Mouse (Mus musculus) ovary, postnatal 14 days (tissue): ENCODE data around the gene Dgki.

ENCODE experiments used
- DNase-seq: peaks from one replicate; pipeline ENCODE4 v3.0.0; 2022; ENCODE audit warnings: low spot score

Gene Dgki

DNA sequence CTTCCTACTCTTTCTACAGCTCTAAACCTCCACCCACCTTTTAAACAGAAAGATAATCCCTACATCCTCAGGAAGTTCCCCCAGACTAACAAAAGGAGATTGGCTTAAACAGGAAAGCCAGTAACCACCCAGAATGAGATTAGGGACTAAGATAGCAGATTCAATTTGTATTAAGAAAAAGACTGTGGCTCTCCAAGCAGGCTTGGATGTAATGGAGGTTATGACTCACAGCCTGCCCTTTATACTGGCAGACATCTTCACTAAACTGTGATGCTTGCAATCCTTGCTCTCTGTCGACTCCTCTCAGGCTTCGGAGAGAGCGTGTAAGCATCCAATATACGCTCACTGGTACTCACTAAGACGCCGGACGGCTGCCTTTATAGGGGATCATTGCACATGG lies 236.7 kb downstream of the Dgki start:
- no peak for DNase-seq

DNA sequence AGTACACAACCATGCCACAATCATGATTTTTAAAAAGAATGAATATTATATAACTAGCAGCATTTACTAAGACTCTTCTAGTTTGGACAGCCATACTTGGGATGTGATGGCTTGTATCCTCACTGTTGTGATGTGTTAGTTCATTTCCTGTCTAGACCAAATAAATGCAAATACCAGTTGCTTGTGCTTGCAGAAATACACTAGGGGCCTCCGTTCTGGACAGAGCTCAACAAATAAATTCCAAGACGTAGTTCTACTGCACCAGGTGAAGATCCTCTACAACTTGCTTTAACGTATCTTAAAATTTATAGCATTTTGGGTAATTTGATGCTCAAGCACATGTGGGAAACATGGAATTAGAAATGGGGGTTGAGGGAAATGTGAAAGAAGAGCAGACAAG lies 239.9 kb downstream of the Dgki start:
- no peak for DNase-seq

DNA sequence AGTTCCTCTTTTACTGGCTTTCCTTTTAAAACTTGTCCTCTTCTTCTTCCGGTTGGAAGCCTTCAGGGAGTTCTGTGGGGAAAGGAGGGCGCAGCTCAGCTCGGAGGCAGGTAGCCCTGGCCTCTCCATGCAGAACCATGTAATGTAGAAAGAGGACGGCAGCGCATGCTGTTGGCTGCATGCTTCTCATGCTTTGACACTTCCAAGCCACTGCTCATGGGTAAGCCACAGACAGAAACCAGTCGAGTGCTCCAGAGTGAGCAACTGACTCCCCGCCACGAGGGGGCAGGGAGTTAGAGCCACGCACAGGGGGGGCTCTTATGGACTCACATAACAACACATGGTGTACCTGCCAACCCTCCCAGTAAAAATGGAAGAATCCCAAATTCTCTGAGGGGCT lies 242.0 kb downstream of the Dgki start:
- DNase-seq: no peak

DNA sequence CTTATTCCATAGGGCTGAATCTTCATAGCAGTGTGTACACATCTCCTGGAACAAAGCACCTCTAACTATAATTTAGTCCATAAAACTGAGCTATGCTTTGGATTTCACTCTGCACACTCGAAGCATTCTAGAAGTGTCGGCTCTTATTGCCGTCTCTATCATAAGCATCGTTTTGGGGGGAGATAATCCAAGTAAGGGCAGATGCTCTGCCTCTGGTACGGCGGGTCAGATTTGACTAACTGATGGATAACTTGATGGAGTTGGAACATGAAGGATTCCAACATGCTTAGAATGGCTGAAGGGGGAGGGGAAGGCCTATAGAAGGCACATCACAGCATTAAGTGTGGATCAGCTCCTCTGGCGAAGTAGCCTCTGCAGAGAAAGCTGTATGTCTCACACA lies 242.4 kb downstream of the Dgki start:
- no peak for DNase-seq

DNA sequence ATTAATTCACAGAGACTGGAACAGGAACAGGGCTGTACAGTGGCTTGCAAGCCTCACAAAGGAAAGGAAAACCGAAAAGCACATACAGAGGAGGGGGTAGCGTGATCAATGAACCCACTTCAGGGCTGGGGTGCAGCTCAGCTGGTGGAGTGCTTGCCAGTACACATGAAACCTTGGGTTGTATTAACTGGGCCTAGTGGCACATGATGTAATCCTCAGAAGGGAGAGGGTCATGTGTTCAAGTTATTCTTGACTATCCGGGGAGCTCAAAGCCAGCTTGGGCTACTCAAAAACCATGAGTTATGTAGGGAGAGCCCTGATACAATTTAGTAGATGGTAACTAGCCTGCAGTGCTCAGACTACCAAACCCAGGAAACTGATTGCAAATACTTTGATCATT lies 244.3 kb downstream of the Dgki start:
- no peak for DNase-seq

DNA sequence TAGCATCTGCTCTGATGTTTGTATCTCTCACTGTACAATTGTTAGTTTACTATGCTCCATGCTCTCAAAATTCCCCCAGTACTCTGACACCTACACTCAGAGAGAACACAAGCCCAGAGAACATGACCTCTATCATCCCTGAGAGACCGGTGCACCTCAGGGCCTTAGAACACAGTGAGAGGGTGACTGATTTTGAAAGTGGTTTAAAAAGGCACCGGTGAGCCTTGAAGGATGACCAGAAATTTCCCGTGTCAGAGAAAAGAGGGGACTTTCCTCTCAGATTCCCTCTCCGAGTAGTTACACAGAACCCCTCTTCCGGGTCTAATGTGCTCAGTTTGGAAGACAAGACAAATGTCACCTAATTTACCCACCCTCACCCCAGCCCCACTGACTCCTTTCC lies 244.9 kb downstream of the Dgki start:
- no peak for DNase-seq

DNA sequence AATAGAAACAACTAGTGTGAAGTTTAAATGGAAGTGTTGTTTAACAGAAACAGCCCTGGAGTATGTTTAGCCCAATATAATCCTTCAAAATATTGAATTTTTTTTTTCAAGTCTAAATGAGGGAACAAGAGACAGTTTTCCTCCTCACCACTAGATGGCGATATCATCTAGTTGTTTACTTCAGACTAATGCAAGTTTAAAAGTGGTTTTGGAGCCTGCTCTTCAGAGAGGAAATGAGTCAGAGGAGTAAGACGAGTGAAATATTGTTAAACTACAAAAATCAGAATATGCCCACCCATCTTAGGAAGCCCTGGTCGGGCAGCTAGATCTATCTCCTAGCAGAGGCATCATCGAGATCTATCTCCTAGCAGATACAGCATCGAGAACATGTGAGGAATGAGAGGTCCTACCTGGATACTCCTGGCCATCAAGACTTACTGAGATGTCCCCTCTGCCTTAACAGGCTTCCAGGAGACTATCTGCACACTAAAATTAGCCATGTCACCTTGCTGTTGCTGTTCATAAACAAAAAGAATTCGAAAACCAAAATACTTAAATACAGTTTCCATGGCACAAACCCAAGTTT lies 245.5 kb downstream of the Dgki start:
- DNase-seq: no peak

DNA sequence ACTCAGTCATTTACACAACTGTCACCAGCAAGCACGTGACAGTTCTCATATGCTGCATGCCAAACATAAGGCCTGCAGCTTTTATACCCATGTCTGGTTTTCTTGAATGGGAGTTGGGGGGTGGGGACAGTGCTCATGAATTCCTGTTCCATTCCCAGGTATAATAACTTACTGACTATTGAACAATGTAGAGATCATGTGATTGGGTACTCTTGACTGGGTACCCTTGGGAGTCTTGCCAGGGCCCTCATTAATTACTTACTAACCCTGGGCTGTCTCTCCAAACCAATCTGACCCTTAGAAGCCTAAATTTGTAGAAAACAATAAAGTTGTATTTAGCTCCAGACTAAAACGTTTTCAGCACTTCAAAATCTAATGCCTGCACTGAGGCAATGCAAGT lies 246.6 kb downstream of the Dgki start:
- no peak for DNase-seq

DNA sequence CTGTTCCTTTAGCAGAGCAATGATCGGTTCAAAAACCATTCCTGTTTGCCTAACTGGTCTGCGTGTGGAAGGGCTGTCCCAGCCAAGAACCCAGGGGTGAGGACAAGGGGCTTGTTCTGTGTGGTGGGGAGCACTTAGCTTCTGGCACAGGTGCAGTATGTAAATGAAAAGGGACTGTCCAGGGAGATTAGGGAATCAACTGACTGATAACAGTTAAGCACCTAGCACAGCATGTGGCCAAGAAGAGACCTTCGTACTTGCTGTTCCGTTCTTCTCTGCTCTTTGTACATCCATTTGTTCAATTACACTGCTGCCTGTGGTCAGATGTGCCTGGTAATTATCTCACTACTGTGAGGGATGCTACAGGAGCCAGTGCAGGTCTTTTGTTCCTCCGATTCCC lies 248.3 kb downstream of the Dgki start:
- no peak for DNase-seq

DNA sequence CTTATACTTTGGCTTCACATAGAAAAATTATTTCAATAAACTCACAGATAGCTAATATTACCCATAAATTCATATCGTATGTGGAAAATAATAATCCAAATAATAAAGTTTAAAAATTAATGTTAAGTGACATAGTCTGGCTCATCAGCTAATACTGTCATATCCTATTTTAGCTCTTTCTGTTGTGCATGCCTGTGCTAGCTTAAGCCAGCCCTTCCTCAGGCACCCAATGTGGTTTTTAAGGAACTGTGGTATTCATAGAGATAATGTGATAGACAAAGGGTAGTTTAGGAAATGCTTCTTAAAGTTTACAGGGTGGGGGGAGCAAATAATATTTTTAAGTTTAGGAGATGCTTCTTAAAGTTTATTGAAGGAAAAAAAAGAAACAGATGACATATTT lies 248.8 kb downstream of the Dgki start:
- no peak for DNase-seq

DNA sequence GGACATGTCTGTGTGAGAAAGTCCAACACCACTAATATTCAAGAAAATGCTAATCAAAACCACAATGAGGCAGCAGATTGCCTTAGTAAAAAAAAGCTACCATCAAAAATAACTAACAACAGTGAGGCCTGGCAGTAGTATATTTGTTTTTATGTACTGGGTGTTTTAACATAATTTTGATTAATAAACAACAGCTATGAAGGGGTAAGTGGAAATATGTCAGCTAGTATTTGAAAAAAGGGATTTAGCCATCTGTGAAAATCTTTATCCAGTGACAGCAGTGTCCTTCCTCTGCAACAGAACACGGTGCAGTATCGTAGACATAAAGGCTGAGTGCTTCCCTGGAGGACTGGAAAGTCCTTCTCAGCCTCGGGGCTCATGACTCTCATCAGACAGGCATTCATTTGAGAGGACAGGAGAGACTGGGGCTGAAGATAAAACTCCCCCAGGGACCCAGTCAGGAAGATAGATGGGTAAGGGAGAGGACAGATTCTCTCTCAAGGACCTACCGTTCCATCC lies 252.3 kb downstream of the Dgki start:
- no peak for DNase-seq

DNA sequence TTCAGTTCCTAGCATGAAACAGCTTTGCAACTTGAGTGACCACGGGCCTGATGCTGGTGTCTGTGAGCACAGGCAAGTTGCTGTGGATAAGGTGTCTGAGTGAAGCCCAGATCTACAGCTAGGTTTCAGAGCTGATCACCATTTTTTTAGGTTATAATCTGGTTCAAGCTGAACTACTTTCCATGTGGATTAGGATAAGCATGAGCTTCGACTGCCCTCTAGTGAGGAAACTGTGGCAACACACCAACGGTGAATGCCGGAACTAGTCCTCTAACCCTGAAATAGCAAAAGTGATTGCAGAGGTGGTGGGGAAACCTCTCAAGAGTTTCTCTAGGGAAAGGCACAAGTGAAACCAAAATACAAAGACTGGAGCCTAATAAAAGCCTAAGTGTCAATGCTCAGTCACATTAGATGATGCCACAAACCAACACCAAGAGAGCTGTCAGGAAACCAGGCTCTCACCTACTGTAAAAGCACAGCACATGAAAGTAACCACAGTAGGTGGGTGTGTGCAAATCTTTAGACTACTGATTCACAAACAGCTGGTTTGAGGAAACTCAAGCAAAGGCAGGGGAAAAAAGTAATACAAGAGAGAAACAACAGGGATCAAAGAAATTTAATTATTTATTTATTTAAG lies 253.7 kb downstream of the Dgki start:
- peak; percentile 52 for DNase-seq

DNA sequence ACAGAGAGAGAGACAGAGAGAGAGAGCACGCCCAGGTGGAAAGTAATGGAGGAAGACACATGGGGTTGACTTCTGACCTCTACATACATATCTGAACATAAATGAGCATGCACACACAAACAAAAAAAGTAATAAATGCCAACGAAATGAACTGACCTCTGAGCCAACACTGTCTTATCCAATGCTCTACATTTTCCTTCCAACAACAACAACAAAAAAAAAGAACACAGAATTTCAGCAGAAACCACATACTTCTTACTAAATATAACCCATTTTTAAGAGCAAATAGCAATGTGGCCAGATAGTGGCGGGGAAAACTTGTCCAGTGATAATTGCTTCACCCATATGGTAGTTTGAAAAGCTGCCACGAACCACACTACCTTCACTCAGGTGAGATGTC lies 255.2 kb downstream of the Dgki start:
- DNase-seq: no peak

DNA sequence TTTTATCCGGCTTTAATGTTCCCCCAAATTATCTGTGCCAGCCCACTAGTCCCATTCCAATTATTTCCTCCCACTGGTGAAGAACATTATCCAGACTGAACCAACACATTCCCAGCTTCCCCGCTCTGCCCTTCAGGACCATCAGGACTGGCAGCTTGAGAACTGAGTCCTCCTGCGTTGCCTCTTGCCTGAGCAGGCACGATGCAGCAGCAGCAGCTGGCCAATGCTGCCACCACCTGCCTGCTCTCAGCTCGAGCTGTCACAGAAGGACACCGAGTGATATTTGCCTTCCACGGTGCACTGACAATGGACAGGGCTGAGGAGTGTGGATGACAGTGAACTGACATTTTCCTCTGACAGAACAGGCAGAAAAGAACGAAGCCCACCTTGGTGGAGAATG lies 261.5 kb downstream of the Dgki start:
- DNase-seq: no peak

DNA sequence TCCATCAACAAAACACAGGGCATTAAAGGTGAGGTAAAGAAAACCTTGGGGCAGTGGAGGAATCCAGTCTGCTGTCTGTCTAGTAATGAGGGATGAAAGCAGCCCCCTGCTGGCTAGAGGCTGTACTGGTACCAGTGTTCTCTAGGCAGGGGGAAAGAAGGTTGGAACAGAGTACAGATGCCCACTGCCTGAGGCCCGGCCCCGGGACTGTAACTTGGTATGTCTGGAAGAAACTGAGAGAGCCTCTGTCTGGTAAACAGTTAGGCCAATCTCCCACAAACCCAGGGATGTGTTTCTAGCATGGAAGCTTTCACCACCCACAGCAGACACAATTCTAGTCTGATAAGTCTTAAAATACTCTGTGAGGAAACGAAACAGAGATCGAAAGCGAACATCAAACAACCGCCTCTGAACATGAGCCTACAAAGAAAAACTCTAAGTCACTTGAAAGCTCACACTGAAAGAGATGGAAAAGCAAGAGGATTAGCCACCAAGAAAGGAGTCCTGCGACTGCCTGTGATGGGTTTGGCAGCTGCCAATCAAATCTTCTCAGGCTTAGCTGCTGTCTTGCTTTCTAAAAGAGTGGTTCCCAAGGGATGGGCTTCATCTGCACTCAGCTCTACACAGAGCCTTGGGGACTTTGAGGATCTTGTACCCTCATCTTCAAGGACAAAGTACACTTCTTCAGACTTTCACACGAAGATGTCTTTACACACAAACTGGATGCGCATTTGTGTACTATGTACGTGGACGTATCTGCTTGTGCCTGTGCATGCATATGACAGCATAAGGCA lies 262.7 kb downstream of the Dgki start:
- DNase-seq: no peak

DNA sequence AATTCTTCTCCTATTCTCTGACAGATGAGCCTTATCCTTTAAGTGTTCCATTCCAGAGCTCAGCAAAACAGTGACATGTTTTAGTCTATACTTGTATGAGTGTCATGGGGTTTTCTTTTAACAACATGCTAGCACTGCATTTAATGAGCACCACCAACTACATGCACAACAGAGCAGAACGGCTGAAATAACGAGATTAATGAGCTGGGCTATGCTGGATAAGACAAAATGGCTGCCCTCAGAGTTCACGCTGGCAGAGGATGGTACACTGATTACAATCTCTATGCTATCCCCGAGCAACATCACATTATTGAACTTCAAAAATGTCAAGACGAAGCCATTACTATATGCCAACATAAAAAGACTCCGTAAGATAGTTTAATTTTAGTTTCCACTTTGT lies 264.3 kb downstream of the Dgki start:
- no peak for DNase-seq

DNA sequence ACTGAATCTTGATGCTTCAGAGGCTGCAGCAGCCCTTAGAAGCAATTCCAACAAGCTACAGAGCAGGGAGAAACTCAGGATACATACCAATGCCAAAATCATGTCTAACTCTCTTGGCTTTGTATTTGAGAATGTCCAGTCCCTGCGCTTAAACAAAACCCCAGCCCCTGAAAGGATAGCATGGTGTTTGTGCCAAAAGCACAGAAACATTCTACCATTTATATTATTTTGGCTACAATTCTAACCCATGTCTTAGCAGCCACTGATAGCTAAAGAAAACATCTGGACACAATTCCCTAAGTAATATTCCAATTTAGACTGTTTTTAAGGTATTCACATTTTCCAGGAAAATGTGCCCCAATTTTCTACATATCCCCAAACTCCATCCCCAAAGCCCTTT lies 269.0 kb downstream of the Dgki start:
- DNase-seq: no peak

DNA sequence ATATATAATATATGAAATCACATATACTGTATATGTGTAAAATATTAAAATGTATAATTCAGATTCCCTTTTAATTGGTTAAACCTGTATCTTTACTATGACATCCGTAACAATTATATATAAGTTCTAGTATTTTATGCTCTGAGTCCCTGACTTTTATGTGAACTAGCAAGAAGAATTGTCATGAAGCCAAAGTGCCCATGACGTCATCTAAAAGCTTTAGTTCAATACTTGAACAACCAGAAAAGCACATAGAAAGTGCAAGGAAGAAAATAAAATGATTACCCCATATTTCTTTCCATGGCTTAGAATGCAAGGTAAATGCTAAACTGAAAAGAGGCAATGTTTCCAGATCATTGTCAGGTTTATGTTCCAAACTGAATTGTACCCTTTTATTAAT lies 269.6 kb downstream of the Dgki start:
- no peak for DNase-seq

DNA sequence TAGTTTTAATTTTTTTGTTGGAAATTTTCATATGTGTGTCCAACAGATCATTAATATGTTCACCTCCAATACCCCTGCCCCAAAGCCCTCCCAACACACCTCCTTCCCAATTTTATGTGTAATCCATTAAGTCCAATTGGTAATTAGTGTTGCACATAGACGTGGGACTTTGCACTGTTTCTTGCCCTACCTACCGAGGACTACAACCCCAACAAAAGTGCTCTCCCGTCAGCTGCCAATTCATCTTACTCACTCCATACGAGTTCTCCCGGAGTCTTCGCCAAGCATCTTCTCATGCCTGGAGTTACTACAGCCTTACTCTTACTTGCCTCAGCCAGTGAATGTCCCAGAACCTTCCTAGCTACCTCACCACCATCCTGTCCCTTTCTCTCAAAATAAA lies 271.1 kb downstream of the Dgki start:
- DNase-seq: no peak

DNA sequence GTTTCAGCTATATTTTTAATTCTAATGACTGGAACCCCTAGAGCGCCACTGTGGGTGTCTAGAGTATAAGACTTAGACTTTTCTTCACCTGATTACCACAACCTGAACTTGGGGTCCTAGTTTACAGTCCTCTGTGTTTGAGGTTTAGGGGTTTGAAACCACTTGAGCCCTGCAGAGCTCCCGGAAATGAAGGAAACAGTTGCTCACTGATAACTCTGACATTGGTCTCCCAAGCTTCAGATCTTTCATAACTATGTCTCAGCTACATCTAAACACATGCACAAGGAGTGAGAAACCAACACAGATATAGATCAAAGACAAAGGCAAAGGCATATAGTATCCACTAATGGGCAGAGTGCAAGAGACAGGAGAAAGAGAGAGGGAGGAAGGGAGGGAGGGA lies 271.7 kb downstream of the Dgki start:
- no peak for DNase-seq

DNA sequence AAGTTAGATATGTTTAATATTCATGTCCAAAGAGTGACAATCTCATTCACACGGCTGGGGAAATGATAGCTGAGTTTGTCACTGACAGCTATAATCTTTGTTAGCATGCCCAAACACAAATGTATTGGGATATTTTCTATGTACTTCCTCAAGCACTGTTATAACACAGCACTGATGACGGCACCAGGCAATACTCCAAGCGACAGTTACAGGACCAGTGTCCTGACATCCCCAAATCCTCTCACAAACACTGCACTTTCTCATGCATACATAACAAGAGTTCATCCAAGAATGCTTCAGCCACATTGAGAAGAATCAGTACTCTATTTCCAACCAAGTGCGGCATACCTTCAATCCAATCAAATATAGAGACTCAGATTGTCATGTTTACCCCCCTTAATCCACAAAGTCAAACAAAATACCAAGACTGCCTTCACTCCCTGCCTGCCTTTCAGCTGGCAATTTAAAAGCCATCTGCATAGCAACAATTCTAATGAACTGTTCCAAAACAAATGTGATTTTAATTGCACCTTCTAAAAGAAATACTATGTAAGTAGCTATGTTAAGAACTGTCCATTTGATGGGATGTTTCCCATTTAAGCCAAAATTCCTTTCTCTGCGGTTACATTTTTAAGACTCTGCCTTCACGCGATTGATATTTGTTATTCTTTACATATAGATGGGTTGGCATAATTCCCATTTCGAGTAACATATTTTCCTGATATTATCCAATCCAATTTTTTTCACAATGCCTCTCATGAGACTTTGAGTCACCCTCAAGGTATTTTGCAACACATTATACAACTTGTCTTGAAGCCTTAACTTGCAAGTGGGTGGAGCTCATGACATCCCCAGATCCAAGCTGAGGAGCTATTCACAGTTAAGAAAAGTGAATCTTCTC lies 273.4 kb downstream of the Dgki start:
- no peak for DNase-seq

DNA sequence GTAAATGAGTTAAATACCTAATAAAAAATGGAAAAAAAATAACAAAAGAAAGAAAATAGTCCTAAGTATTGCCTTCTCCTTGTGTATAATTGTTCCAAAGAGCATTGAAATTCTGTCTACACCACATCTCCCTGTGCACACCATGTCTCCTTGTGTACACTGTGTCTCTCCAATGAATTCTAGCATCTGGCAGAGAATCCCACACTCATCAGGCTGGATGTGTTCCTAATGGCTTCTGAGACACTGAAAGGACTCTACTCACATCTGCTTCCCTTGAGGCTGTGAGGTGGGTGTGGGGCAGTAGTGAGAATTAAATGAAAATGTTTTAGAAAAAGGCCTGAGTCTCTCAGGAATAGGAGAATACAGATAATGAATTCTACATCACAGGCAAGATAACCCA lies 283.9 kb downstream of the Dgki start:
- no peak for DNase-seq
